Mouse (Mus musculus) E14TG2a.4 (cell line): ENCODE results near the gene Abcb4.

Experiments used
- CTCF ChIP-seq: conservative IDR thresholded peaks from 2 replicates; pipeline ENCODE4 v1.5.1; 2014; ENCODE audit warnings: low read length
- NANOG ChIP-seq: IDR thresholded peaks from 2 replicates; pipeline ENCODE4 v1.6.1; 2014; ENCODE audit warnings: borderline replicate concordance, low read length, mixed read lengths

GRCm38 (mm10) chr5:8997513-8997895 is 104.0 kb downstream of the Abcb4 start:
- TF ChIP-seq CTCF (no peak), NANOG (no peak)
